Mouse (Mus musculus): Measurements from ENCODE around the gene Aak1. TPM values are rescaled to one million over a fixed set of nuclear protein-coding genes. Genes with fewer than 3 reads are reported as not detected.

Aak1 gene
- 15.3 and 16.7 TPM in 2 replicates for polyA plus RNA-seq (2015; fragmentation: Nextera tagmentation; extraction: Ambion mirVana)

GRCm38 (mm10) chr6:86848915-86849644 lies at the start of gene Aak1:
Aak1 (plus strand) TSS chr6:86849517.
- under 1% methylated on average over 60 of the region's 60 CpGs for WGBS
- H3K27me3 ChIP-seq: no peaks in the 10 kb centered on the region
- ATAC-seq (ENCODE audit: insufficient number of reproducible peaks, low FRiP score, low TSS enrichment, low read depth): peak; percentile 91

GRCm38 (mm10) chr6:86800467-86800866 lies 48.9 kb upstream of the Aak1 start:
- Histone ChIP-seq H3K4me2 (no peak overlapping the region), H3K27ac (no peak overlapping the region), H3K9ac (no peak overlapping the region), H3K9me3 (no peaks in the 10 kb centered on the region), H3K4me3 (no peak overlapping the region), H3K27me3 (no peaks in the 10 kb centered on the region), H3K4me1 (no peaks in the 10 kb centered on the region), H3K36me3 (no peaks in the 10 kb centered on the region)
- WGBS: 88% methylated on average over 3 of the region's 3 CpGs
- ATAC-seq (ENCODE audit: insufficient number of reproducible peaks, low FRiP score, low TSS enrichment, low read depth): no peak

More at GRCm38 (mm10) chr6:86848915-86849644, at the start of gene Aak1:
- H3K36me3 ChIP-seq: 0 out of 2 replicates have a peak, but pooled peaks cover 5% of the 10 kb centered on the region
- H3K27ac ChIP-seq: peak within 1 kb of the TSS; percentile 99
- H3K4me2 ChIP-seq: peak within 1 kb of the TSS; percentile 79
- H3K9me3 ChIP-seq: no peaks in the 10 kb centered on the region
- H3K4me1 ChIP-seq: peaks cover 36% of the 10 kb centered on the region
- H3K9ac ChIP-seq: peak within 1 kb of the TSS; percentile 81
- peak within 1 kb of the TSS; percentile 94 for H3K4me3 ChIP-seq

- Histone ChIP-seq H3K4me2 (no peak overlapping the region), H3K27me3 (no peaks in the 10 kb centered on the region), H3K9ac (no peak overlapping the region), H3K4me1 (no peaks in the 10 kb centered on the region), H3K9me3 (no peaks in the 10 kb centered on the region), H3K4me3 (no peak overlapping the region), H3K27ac (no peak overlapping the region), H3K36me3 (no peaks in the 10 kb centered on the region)
- ATAC-seq (ENCODE audit: insufficient number of reproducible peaks, low FRiP score, low TSS enrichment, low read depth): no peak
- 41% methylated on average over 11 of the region's 11 CpGs for WGBS
These were observed 47.9 kb upstream of the Aak1 start for GRCm38 (mm10) chr6:86801431-86801830.

GRCm38 (mm10) chr6:86804646-86805045 lies 44.7 kb upstream of the Aak1 start:
- Histone ChIP-seq H3K9me3 (no peaks in the 10 kb centered on the region), H3K4me1 (no peaks in the 10 kb centered on the region), H3K4me2 (no peak overlapping the region), H3K4me3 (no peak overlapping the region), H3K36me3 (no peaks in the 10 kb centered on the region), H3K9ac (no peak overlapping the region), H3K27me3 (peaks cover 3% of the 10 kb centered on the region; the same call in 1 of the 2 replicates), H3K27ac (no peak overlapping the region)
- ATAC-seq (ENCODE audit: insufficient number of reproducible peaks, low FRiP score, low TSS enrichment, low read depth): no peak
- 59% methylated on average over 3 of the region's 3 CpGs for WGBS

GRCm38 (mm10) chr6:86806455-86807086 lies 42.7 kb upstream of the Aak1 start:
- ATAC-seq (ENCODE audit: insufficient number of reproducible peaks, low FRiP score, low TSS enrichment, low read depth): no peak
- peaks cover 3% of the 10 kb centered on the region; the same call in 1 of the 2 replicates for H3K27me3 ChIP-seq
- H3K9ac ChIP-seq: no peak overlapping the region
- no peak overlapping the region for H3K4me2 ChIP-seq
- H3K4me1 ChIP-seq: no peaks in the 10 kb centered on the region
- no peaks in the 10 kb centered on the region for H3K9me3 ChIP-seq
- 0% methylated on average over 5 of the region's 5 CpGs for WGBS
- no peak overlapping the region for H3K4me3 ChIP-seq
- no peak overlapping the region for H3K27ac ChIP-seq
- H3K36me3 ChIP-seq: no peaks in the 10 kb centered on the region

- no peak for ATAC-seq (ENCODE audit: insufficient number of reproducible peaks, low FRiP score, low TSS enrichment, low read depth)
- Histone ChIP-seq H3K36me3 (no peaks in the 10 kb centered on the region), H3K9me3 (no peaks in the 10 kb centered on the region), H3K4me2 (no peak overlapping the region), H3K27me3 (peaks cover 2% of the 10 kb centered on the region; the same call in 1 of the 2 replicates), H3K4me1 (peaks cover 6% of the 10 kb centered on the region), H3K9ac (no peak overlapping the region), H3K4me3 (no peak overlapping the region), H3K27ac (no peak overlapping the region)
- 58% methylated on average over 4 of the region's 4 CpGs for WGBS
These were observed 36.4 kb upstream of the Aak1 start for GRCm38 (mm10) chr6:86812919-86813318.

- Histone ChIP-seq H3K4me2 (no peak overlapping the region), H3K27me3 (no peaks in the 10 kb centered on the region), H3K4me1 (peaks cover 6% of the 10 kb centered on the region), H3K27ac (no peak overlapping the region), H3K9ac (no peak overlapping the region), H3K4me3 (no peak overlapping the region), H3K36me3 (no peaks in the 10 kb centered on the region), H3K9me3 (no peaks in the 10 kb centered on the region)
- 21% methylated on average over 3 of the region's 3 CpGs for WGBS
- no peak for ATAC-seq (ENCODE audit: insufficient number of reproducible peaks, low FRiP score, low TSS enrichment, low read depth)
These were observed 36.0 kb upstream of the Aak1 start for GRCm38 (mm10) chr6:86813341-86813740.

GRCm38 (mm10) chr6:86814926-86815325 lies 34.4 kb upstream of the Aak1 start:
- Histone ChIP-seq H3K9ac (no peak overlapping the region), H3K27me3 (no peaks in the 10 kb centered on the region), H3K4me2 (peak overlapping the region; percentile 25), H3K4me1 (peaks cover 6% of the 10 kb centered on the region), H3K9me3 (no peaks in the 10 kb centered on the region), H3K27ac (0 out of 2 replicates have a peak overlapping the region, but pooled peaks have one; percentile 8), H3K4me3 (peak overlapping the region; percentile 1; the same call in 1 of the 2 replicates), H3K36me3 (no peaks in the 10 kb centered on the region)
- 39% methylated on average over 3 of the region's 3 CpGs for WGBS
- no peak for ATAC-seq (ENCODE audit: insufficient number of reproducible peaks, low FRiP score, low TSS enrichment, low read depth)

GRCm38 (mm10) chr6:86815436-86815835 lies 33.9 kb upstream of the Aak1 start:
- H3K27ac ChIP-seq: no peak overlapping the region
- no peak for ATAC-seq (ENCODE audit: insufficient number of reproducible peaks, low FRiP score, low TSS enrichment, low read depth)
- H3K27me3 ChIP-seq: no peaks in the 10 kb centered on the region
- no peaks in the 10 kb centered on the region for H3K9me3 ChIP-seq
- H3K4me2 ChIP-seq: peak overlapping the region; percentile 25
- no peak overlapping the region for H3K9ac ChIP-seq
- peaks cover 6% of the 10 kb centered on the region for H3K4me1 ChIP-seq
- peak overlapping the region; percentile 1; the same call in 1 of the 2 replicates for H3K4me3 ChIP-seq
- WGBS: 8% methylated on average over 7 of the region's 7 CpGs
- H3K36me3 ChIP-seq: no peaks in the 10 kb centered on the region

GRCm38 (mm10) chr6:86816586-86816985 lies 32.7 kb upstream of the Aak1 start:
- no peak overlapping the region for H3K9ac ChIP-seq
- no peak for ATAC-seq (ENCODE audit: insufficient number of reproducible peaks, low FRiP score, low TSS enrichment, low read depth)
- H3K27ac ChIP-seq: no peak overlapping the region
- H3K27me3 ChIP-seq: no peaks in the 10 kb centered on the region
- WGBS: 22% methylated on average over 8 of the region's 8 CpGs
- no peaks in the 10 kb centered on the region for H3K36me3 ChIP-seq
- H3K9me3 ChIP-seq: no peaks in the 10 kb centered on the region
- H3K4me2 ChIP-seq: no peak overlapping the region
- peaks cover 6% of the 10 kb centered on the region for H3K4me1 ChIP-seq
- H3K4me3 ChIP-seq: no peak overlapping the region

GRCm38 (mm10) chr6:86818914-86819313 lies 30.4 kb upstream of the Aak1 start:
- no peak for ATAC-seq (ENCODE audit: insufficient number of reproducible peaks, low FRiP score, low TSS enrichment, low read depth)
- Histone ChIP-seq H3K4me2 (no peak overlapping the region), H3K36me3 (no peaks in the 10 kb centered on the region), H3K27ac (no peak overlapping the region), H3K27me3 (peaks cover 5% of the 10 kb centered on the region; the same call in 1 of the 2 replicates), H3K4me1 (peaks cover 18% of the 10 kb centered on the region), H3K4me3 (no peak overlapping the region), H3K9ac (no peak overlapping the region), H3K9me3 (no peaks in the 10 kb centered on the region)
- WGBS: 72% methylated on average over 4 of the region's 4 CpGs

GRCm38 (mm10) chr6:86819926-86820325 lies 29.4 kb upstream of the Aak1 start:
- H3K36me3 ChIP-seq: no peaks in the 10 kb centered on the region
- 72% methylated on average over 5 of the region's 5 CpGs for WGBS
- no peaks in the 10 kb centered on the region for H3K9me3 ChIP-seq
- H3K4me1 ChIP-seq: peaks cover 17% of the 10 kb centered on the region
- no peak overlapping the region for H3K4me2 ChIP-seq
- H3K27ac ChIP-seq: no peak overlapping the region
- no peak overlapping the region for H3K4me3 ChIP-seq
- no peak overlapping the region for H3K9ac ChIP-seq
- ATAC-seq (ENCODE audit: insufficient number of reproducible peaks, low FRiP score, low TSS enrichment, low read depth): no peak
- peaks cover 5% of the 10 kb centered on the region; the same call in 1 of the 2 replicates for H3K27me3 ChIP-seq

Measured in limb, embryonic 15.5 days (tissue).